Mouse (Mus musculus) heart, embryonic 12.5 days (tissue): ENCODE measurements around the gene Amph. TPM values are rescaled to one million over a fixed set of nuclear protein-coding genes. Genes with fewer than 3 reads are reported as not detected.

Experiments used
- ATAC-seq: fragments of 200-750 bp; cut with Nextera tagmentation; 2 replicates; pipeline ENCODE4 v1.8.0; 2017; ENCODE audit warnings: moderate TSS enrichment, moderate library complexity; ENCODE audit not compliant: insufficient number of reproducible peaks, low FRiP score
- H3K27ac ChIP-seq: fragments of 300-500 bp; sonication (generic); 2 replicates; pipeline ENCODE4 v1.5.1; 2016; ENCODE audit warnings: mild to moderate bottlenecking, moderate library complexity; ENCODE audit not compliant: poor library complexity, severe bottlenecking
- H3K27me3 ChIP-seq: fragments of 300-500 bp; sonication (generic); replicated peaks from 2 replicates; pipeline ENCODE4 v1.6.1; 2016; ENCODE audit warnings: mild to moderate bottlenecking, moderate library complexity
- H3K36me3 ChIP-seq: fragments of 300-500 bp; sonication (generic); 2 replicates; pipeline ENCODE4 v1.6.1; 2016; ENCODE audit warnings: mild to moderate bottlenecking, moderate library complexity
- H3K4me1 ChIP-seq: fragments of 300-500 bp; sonication (generic); replicated peaks from 2 replicates; pipeline ENCODE4 v1.6.1; 2016; ENCODE audit warnings: mild to moderate bottlenecking
- H3K4me2 ChIP-seq: fragments of 300-500 bp; sonication (generic); 2 replicates; pipeline ENCODE4 v1.6.1; 2016; ENCODE audit warnings: mild to moderate bottlenecking, moderate library complexity
- H3K4me3 ChIP-seq: fragments of 300-500 bp; sonication (generic); 2 replicates; pipeline ENCODE4 v1.5.1; 2016; ENCODE audit warnings: mild to moderate bottlenecking
- H3K9ac ChIP-seq: fragments of 300-500 bp; sonication (generic); 2 replicates; pipeline ENCODE4 v1.6.1; 2016; ENCODE audit warnings: mild to moderate bottlenecking, moderate library complexity
- H3K9me3 ChIP-seq: fragments of 300-500 bp; sonication (generic); replicated peaks from 2 replicates; pipeline ENCODE4 v1.6.1; 2016; ENCODE audit warnings: mild to moderate bottlenecking, moderate library complexity
- whole genome bisulfite sequencing: fragments of 180-500 bp; shearing (Covaris S2); methylation state at CpG from one replicate; pipeline ENCODE4 v1.1.7; 2016; 5-methylcytosine and 5-hydroxymethylcytosine counted together
- polyA plus RNA-seq: library from polyadenylated mRNA; unstranded; fragments of >200 nt; fragmentation: Nextera tagmentation; extraction: Ambion mirVana; gene quantifications from 2 replicates; pipeline ENCODE4 v1.2.1, GENCODE M21; 2016

Gene Amph
- polyA plus RNA-seq, 1 experiment from 2014 or later, result 1.6 TPM

DNA sequence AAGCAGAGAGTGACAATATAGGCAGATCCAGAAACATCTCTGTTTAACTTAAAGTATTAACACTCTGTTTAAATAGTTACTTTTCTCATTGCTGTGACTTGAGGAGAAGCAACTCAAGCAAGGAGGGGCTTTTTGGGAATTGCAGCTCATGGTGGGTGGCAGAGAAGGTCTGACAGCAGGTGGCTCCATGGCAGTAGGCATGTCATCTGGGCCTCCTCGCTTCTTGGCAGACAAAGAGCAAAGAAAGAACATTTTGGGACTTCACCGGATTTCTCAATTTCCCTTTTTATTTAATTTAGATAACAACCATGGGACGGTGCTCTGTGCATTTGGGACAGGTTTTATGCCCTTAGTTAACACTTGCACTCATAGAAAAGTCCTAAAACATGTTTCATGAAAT is 195.8 kb downstream of the Amph start:
- Histone ChIP-seq H3K36me3 (no peaks in the 10 kb centered on the region), H3K9ac (no peak overlapping the region), H3K27ac (no peak overlapping the region), H3K27me3 (no peaks in the 10 kb centered on the region), H3K9me3 (no peaks in the 10 kb centered on the region), H3K4me2 (no peak overlapping the region), H3K4me1 (peaks cover 8% of the 10 kb centered on the region; the same call in 1 of the 2 replicates), H3K4me3 (no peak overlapping the region)
- ATAC-seq, result no peak
- 82% methylated on average over 3 of the region's 3 CpGs for WGBS

DNA sequence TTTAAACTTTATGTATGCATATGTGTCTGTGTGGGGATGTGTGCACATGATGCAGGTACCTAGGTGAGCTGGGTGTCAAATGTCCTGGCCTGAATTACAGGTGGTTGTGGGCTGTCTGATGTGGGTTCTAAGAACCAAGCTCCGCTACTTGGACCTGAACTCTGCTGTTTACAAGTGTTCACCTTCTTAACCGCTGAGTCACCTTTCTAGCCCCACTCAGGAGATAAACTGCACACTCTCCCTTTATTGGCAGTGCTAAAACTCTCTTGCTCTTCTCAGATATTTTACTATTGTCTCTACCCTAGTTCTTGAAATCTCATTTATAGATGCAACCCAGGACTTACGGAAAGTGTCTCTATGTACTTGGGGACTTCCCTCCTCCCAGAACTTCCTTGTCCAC is 199.5 kb downstream of the Amph start:
- no peak for ATAC-seq
- Histone ChIP-seq H3K4me1 (no peaks in the 10 kb centered on the region), H3K27me3 (no peaks in the 10 kb centered on the region), H3K9ac (no peak overlapping the region), H3K9me3 (no peaks in the 10 kb centered on the region), H3K27ac (no peak overlapping the region), H3K4me2 (no peak overlapping the region), H3K4me3 (no peak overlapping the region), H3K36me3 (no peaks in the 10 kb centered on the region)
- WGBS, result 80% methylated on average over 3 of the region's 3 CpGs

DNA sequence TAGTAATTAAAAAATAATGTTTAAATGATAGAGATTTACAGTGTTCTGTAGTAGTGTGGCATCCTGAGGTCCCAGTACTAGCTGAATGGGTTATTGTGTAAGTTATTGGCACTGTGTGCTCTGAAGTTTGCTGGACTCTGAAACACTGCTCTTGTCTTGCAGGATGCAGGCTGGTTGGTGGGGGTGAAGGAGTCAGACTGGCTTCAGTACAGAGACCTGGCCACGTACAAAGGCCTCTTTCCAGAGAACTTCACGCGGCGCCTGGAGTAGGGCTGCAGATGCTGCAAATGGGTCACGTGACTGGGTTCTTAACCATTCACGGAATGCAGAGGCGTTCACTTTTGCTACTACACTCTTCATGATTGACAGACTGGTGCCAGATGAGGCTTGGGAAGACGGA is 201.6 kb downstream of the Amph start:
- Histone ChIP-seq H3K36me3 (no peaks in the 10 kb centered on the region), H3K4me1 (no peaks in the 10 kb centered on the region), H3K27ac (no peak overlapping the region), H3K27me3 (no peaks in the 10 kb centered on the region), H3K4me2 (no peak overlapping the region), H3K9me3 (no peaks in the 10 kb centered on the region), H3K9ac (no peak overlapping the region), H3K4me3 (no peak overlapping the region)
- ATAC-seq, result no peak
- 83% methylated on average over 8 of the region's 8 CpGs for WGBS

DNA sequence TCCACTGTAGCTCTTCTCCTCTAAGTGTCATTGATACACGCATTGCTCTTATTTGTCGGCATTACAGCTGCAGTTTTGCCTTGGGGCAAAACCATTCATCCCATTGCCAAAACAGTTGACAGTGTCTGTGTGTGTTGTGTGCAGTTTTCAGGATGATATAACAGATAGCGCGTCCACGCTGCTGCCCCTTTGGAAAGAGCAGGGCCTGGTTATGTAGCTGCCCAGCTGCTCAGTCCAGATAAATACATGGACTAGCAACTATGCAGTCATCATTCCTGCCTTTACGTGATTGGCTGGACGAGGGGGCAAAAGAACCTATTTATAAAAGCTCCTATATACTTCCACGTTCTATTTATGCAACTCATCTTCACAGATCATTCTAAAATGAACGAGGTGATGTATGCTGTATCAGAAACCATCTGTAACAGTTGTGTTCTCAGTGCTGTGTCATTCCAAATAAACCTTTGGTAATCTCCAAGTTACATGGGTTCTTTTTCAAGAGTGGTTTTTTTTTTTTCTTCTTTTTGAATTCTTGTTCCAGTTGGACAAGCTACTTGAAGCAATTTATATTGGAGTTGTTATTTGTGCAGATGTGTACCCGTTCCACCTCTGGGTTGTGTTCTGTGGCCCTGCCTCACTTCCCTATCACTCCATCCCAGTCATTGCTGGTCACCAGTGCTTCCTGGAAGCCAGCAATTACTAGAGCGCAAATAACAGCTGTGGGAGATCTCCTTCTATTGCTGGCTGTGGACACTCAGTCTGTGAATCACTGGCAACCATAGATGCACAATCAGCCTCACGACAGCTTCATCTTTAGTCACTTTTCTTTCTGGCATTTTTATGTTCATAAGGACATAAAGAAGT is 202.7 kb downstream of the Amph start:
- Histone ChIP-seq H3K9me3 (no peaks in the 10 kb centered on the region), H3K4me3 (no peak overlapping the region), H3K27me3 (no peaks in the 10 kb centered on the region), H3K9ac (no peak overlapping the region), H3K27ac (no peak overlapping the region), H3K36me3 (no peaks in the 10 kb centered on the region), H3K4me1 (no peaks in the 10 kb centered on the region), H3K4me2 (no peak overlapping the region)
- no peak for ATAC-seq
- WGBS, result 79% methylated on average over 12 of the region's 12 CpGs

DNA sequence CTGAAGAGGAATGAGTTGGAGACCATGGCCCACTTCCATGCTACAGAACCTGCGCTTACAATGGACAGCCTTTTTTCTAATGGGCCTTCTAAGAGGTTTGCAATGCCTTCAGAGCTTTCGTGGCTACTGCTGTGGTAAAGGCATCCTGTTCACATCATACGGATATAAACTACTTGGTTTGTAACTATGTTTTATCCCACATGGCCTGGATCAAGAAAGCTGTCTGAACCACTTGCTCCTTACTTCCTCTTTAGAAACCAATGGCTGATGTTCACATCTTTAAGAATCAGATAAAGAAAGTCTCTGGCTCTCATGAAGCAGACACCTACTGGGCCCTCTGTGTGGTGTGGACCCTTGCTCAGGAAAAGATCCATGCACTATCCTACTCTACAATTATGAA is 204.1 kb downstream of the Amph start:
- 84% methylated on average over 3 of the region's 3 CpGs for WGBS

DNA sequence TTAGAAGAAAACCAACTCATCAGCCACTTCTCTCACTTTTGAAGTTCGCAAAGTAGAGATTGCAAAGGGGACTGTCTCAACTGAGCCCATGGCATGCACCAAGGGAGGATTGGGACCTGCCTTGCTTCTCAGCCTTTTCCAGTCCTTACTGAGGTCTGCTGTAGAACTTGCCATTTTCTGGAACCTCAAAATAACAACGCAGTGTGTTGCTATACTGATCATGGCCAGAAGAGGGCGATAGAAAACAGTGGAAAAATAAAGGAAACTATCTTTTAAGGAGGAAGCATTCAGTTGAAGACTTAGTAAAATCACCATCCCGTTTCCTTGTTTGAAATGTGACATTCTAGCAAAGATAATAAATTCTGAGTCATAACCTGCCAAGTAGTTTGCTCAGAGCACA is 210.5 kb downstream of the Amph start:
- Histone ChIP-seq H3K36me3 (no peaks in the 10 kb centered on the region), H3K27me3 (no peaks in the 10 kb centered on the region), H3K4me2 (no peak overlapping the region), H3K9me3 (0 out of 2 replicates have a peak, but pooled peaks cover 4% of the 10 kb centered on the region), H3K27ac (no peak overlapping the region), H3K4me3 (no peak overlapping the region), H3K9ac (no peak overlapping the region), H3K4me1 (no peaks in the 10 kb centered on the region)
- no peak for ATAC-seq
- WGBS, result 30% methylated on average over 4 of the region's 4 CpGs

More for the DNA sequence above, 204.1 kb downstream of the Amph start:
- H3K4me2 ChIP-seq, result no peak overlapping the region
- no peaks in the 10 kb centered on the region for H3K9me3 ChIP-seq
- no peaks in the 10 kb centered on the region for H3K36me3 ChIP-seq
- H3K4me3 ChIP-seq, result no peak overlapping the region
- no peak overlapping the region for H3K9ac ChIP-seq
- H3K27me3 ChIP-seq, result no peaks in the 10 kb centered on the region
- no peaks in the 10 kb centered on the region for H3K4me1 ChIP-seq
- no peak for ATAC-seq
- H3K27ac ChIP-seq, result no peak overlapping the region

DNA sequence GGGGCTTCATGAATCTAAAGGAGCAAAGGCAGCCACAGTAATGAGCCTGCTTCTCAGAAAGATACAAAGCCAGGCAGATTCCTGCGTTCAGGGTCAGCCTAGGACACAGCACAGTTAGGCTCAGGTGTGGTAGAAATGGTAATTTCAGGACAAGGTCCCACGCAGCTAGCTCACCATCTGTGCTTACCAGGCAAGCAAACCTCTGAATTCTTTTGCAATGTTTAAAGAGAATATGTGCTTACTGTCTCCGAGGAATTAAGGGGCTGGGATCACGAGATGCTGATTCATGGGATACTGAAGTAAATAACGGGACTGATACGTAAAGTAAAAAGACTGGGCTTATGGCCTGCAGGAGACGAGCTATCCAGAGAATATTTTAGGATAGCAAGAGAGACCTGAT is 212.6 kb downstream of the Amph start:
- no peak overlapping the region for H3K9ac ChIP-seq

DNA sequence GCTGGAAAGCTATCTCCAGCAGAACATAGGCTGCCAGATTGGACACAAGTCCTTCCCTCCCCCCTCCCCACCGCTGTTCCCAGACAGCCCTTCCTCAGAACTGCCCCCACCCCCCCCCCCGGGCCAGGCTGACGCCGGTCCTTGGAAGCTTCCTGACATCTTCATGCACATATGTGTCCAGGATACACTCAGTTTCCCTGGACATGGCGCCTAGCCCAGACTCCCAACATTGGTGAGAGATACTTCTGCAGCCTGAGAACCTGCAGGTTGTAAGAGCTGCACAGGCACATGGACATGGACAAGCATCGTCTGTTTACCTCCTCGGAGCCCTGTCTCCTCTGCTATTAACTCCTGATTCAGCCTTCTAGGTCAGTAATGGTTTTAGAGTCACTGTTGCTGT is 213.1 kb downstream of the Amph start:
- Histone ChIP-seq H3K36me3 (no peaks in the 10 kb centered on the region), H3K4me2 (no peak overlapping the region), H3K4me1 (no peaks in the 10 kb centered on the region), H3K27ac (no peak overlapping the region), H3K9me3 (0 out of 2 replicates have a peak, but pooled peaks cover 11% of the 10 kb centered on the region), H3K4me3 (no peak overlapping the region), H3K9ac (no peak overlapping the region), H3K27me3 (no peaks in the 10 kb centered on the region)
- no peak for ATAC-seq
- WGBS, result 55% methylated on average over 7 of the region's 7 CpGs

More for the DNA sequence above, 212.6 kb downstream of the Amph start:
- H3K36me3 ChIP-seq, result no peaks in the 10 kb centered on the region
- H3K27ac ChIP-seq, result no peak overlapping the region
- 75% methylated on average over 7 of the region's 7 CpGs for WGBS
- ATAC-seq, result no peak
- H3K4me2 ChIP-seq, result no peak overlapping the region
- H3K9me3 ChIP-seq, result 0 out of 2 replicates have a peak, but pooled peaks cover 10% of the 10 kb centered on the region
- H3K27me3 ChIP-seq, result no peaks in the 10 kb centered on the region
- H3K4me3 ChIP-seq, result no peak overlapping the region
- no peaks in the 10 kb centered on the region for H3K4me1 ChIP-seq

DNA sequence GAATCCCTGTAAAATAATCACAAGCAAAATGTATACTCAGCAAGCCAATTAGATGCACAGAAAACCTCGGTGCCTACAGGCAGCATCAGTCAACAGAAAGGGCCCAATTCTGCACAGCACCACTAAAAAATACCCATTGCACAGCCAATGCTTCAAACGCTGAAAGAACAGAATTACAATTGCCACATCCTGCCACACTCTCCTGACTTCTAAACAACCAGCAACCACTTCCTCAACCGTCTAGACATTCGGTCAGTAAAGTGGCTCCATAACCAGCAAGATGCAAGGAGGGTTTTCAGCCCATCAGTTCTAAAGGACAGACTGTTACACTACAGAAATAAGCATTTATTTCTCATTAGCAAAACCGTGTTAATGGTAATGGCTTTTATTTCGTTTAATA is 214.1 kb downstream of the Amph start:
- Histone ChIP-seq H3K4me2 (no peak overlapping the region), H3K4me3 (no peak overlapping the region), H3K27ac (no peak overlapping the region), H3K9ac (no peak overlapping the region), H3K9me3 (0 out of 2 replicates have a peak, but pooled peaks cover 11% of the 10 kb centered on the region), H3K4me1 (no peaks in the 10 kb centered on the region), H3K36me3 (no peaks in the 10 kb centered on the region), H3K27me3 (no peaks in the 10 kb centered on the region)
- ATAC-seq, result no peak
- WGBS, result 72% methylated on average over 6 of the region's 6 CpGs

DNA sequence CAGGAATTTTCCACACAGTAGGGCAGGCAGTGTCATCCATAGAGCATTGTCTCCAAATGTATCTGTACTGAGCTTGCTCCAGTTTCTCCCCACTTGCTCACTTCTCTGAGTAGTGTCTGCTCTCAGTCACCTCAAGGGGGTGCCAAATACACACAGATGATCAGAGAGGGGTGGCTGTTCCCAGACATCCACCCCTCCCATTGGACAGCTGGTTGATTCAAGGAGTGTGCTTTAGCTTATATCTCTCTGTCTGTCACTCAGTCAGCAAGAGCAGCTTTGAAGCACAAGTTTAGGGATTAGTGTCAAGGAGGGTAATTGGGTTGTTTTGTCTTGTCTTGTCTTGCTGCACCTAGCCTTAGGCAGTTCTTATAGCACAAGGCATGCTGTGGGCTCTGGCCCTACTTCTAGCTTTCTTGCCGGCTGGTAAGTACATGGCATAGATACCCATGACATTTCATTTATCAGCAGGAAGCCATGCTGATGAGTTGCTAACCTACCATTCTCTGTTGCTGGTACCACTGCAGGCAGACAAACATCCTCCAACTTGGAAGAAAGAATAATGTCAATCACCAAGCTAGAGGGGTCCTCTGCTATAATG is 229.8 kb downstream of the Amph start:
- Histone ChIP-seq H3K36me3 (no peaks in the 10 kb centered on the region), H3K4me2 (no peak overlapping the region), H3K27me3 (no peaks in the 10 kb centered on the region), H3K4me1 (peaks cover 3% of the 10 kb centered on the region), H3K4me3 (no peak overlapping the region), H3K9ac (no peak overlapping the region), H3K9me3 (no peaks in the 10 kb centered on the region), H3K27ac (no peak overlapping the region)
- ATAC-seq, result peak; percentile 63; the same call in 1 of the 2 replicates
- WGBS, result 41% methylated on average over 1 of the region's 1 CpGs

DNA sequence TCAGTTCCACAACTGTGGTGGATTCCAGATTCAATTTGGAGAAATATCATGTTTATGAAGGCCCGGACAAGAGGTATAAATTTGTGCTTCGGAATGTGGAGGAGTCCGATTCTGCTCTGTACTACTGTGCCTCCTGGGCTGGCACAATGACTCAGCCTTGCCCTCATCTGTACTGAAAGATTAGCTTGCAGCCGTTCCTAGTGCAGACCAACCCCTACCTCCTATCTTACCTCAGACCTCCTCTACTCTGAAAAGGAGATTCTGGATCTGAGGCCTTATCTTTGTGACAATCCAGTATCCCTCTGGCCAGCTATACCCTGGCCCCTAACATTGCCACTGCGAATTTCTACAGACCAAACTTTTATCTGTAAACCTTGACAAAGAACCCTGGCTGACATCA is 230.3 kb downstream of the Amph start:
- Histone ChIP-seq H3K4me2 (no peak overlapping the region), H3K27ac (no peak overlapping the region), H3K27me3 (no peaks in the 10 kb centered on the region), H3K9ac (no peak overlapping the region), H3K9me3 (no peaks in the 10 kb centered on the region), H3K4me3 (no peak overlapping the region), H3K4me1 (peaks cover 3% of the 10 kb centered on the region), H3K36me3 (no peaks in the 10 kb centered on the region)
- ATAC-seq, result peak; percentile 63; the same call in 1 of the 2 replicates
- WGBS, result 70% methylated on average over 5 of the region's 5 CpGs
